Mouse (Mus musculus) cerebellum, adult 18-20 months (tissue): ENCODE measurements around the gene Gm5592.
"Not testable (repeated sequence)": the region's sequence is repeated elsewhere in the genome, so short reads cannot be mapped to it uniquely, and the experiment has no call there.

Experiments used
- DNase-seq, 2 experiments: peaks; one replicate each; pipeline ENCODE4 v3.0.0; 2021

Gene Gm5592

GRCm38 (mm10) chr7:41153541-41153940, at the start of gene Gm5592:
TSS of gene Gm5592 (plus strand) at chr7:41153841.
- DNase-seq: not testable (repeated sequence)

- not testable (repeated sequence) for DNase-seq
Observed at GRCm38 (mm10) chr7:41155806-41156205, 2.2 kb downstream of the Gm5592 start.

- not testable (repeated sequence) for DNase-seq
Observed at GRCm38 (mm10) chr7:41157879-41158278, 4.2 kb downstream of the Gm5592 start.

GRCm38 (mm10) chr7:41158562-41158961, 4.9 kb downstream of the Gm5592 start:
- not testable (repeated sequence) for DNase-seq

GRCm38 (mm10) chr7:41193671-41194070, 40.0 kb downstream of the Gm5592 start:
- DNase-seq: no peak
